Mouse (Mus musculus) testis, adult 2 months (tissue): ENCODE results near the gene D7Ertd443e.

Source experiments
- CTCF ChIP-seq: fragments of 200-500 bp; IDR thresholded peaks from 2 replicates; pipeline ENCODE4 v1.5.1; 2012; ENCODE audit warnings: low read depth, mild to moderate bottlenecking, inconsistent platforms, low read length, moderate library complexity; ENCODE audit not compliant: control insufficient read depth, insufficient read depth, insufficient replicate concordance
- POLR2A ChIP-seq: fragments of 200-500 bp; IDR thresholded peaks from 2 replicates; pipeline ENCODE4 v1.6.1; 2012; ENCODE audit warnings: low read depth, mild to moderate bottlenecking, inconsistent platforms, low read length, moderate library complexity; ENCODE audit not compliant: control insufficient read depth

DNA sequence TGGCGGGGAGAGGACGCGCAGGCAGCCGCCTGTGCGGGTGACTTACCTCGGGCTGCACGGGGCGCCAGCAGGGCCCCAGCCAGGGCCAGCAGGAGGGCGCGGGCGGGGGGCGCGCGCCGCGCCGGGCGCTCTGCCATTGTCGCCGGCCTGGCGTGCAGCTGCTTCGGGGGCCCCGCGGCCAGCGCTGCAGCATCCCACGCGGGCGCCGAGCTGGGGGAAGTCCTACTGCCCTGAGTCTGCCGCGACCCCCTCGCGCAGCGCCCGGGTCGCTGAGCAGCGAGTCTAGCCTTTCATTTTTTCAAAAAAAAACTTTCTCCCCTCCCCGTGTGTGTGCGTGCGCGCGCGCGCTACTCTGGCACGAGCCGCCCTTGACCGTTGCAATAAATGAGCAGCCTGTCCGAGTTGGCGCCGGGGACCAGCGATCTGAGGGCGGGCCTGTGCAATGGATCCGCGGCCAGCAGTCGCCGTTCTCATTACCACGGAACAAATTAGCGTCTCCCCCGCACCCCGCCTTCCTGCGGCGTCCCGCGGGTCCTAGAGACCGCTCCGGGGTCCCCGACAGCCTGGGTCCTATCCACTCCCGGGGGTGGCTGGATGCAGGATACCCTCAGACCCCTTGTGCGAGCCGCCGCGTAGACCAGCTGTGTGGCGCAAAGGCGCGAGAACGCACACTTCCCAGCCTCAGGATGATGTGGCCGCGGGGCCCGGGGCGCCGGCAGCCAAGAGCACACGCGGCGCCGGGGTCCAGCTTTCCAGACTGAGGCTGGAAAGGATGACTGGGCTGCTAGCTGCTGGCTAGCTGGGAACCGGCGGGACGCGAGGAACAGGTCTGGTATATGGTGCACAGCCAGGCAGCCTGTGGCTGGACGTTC lies 160.5 kb downstream of the D7Ertd443e start:
- TF ChIP-seq CTCF (no peak), POLR2A (no peak)
